Mouse (Mus musculus) embryonic facial prominence, embryonic 14.5 days (tissue): ENCODE results near the gene Sdk1. TPM values are rescaled to one million over a fixed set of nuclear protein-coding genes. Genes with fewer than 3 reads are reported as not detected.

Experiments used
- ATAC-seq: fragments of 200-750 bp; cut with Nextera tagmentation; 2 replicates; pipeline ENCODE4 v1.8.0; 2017; ENCODE audit warnings: low read depth, moderate number of reproducible peaks, moderate TSS enrichment
- DNase-seq: peaks from one replicate; pipeline ENCODE4 v3.0.0-alpha.2; 2015; ENCODE audit warnings: low spot score
- H3K27ac ChIP-seq: fragments of 300-500 bp; sonication (generic); replicated peaks from 2 replicates; pipeline ENCODE4 v1.5.1; 2014; ENCODE audit warnings: low read depth, mild to moderate bottlenecking, low read length, moderate library complexity
- H3K27me3 ChIP-seq: fragments of 300-500 bp; sonication (generic); replicated peaks from 2 replicates; pipeline ENCODE4 v1.6.1; 2014; ENCODE audit warnings: low read length; ENCODE audit not compliant: control insufficient read depth, insufficient read depth
- H3K36me3 ChIP-seq: fragments of 300-500 bp; sonication (generic); 2 replicates; pipeline ENCODE4 v1.6.1; 2014; ENCODE audit warnings: low read length, mixed read lengths; ENCODE audit not compliant: control insufficient read depth, insufficient read depth
- H3K4me1 ChIP-seq: fragments of 300-500 bp; sonication (generic); 2 replicates; pipeline ENCODE4 v1.6.1; 2014; ENCODE audit warnings: antibody characterized with exemption, low read length; ENCODE audit not compliant: control insufficient read depth, insufficient read depth
- H3K4me2 ChIP-seq: fragments of 300-500 bp; sonication (generic); 2 replicates; pipeline ENCODE4 v1.6.1; 2014; ENCODE audit warnings: low read depth, mild to moderate bottlenecking, low read length, moderate library complexity, mixed read lengths
- H3K4me3 ChIP-seq: fragments of 300-500 bp; sonication (generic); 2 replicates; pipeline ENCODE4 v1.5.1; 2014; ENCODE audit warnings: low read depth, mild to moderate bottlenecking, low read length
- H3K9ac ChIP-seq: fragments of 300-500 bp; sonication (generic); 2 replicates; pipeline ENCODE4 v1.6.1; 2014; ENCODE audit warnings: low read depth, mild to moderate bottlenecking, low read length, moderate library complexity, mixed read lengths
- H3K9me3 ChIP-seq: fragments of 300-500 bp; sonication (generic); 2 replicates; pipeline ENCODE4 v1.6.1; 2016; ENCODE audit warnings: low read length; ENCODE audit not compliant: control insufficient read depth
- WGBS: fragments of 180-500 bp; shearing (Covaris S2); extraction: QIAGEN DNeasy Blood & Tissue Kit; methylation state at CpG from one replicate; pipeline ENCODE4 v1.1.7; 2014; 5-methylcytosine and 5-hydroxymethylcytosine counted together
- polyA plus RNA-seq: library from polyadenylated mRNA; unstranded; fragments of >200 nt; fragmentation: Nextera tagmentation; extraction: Ambion mirVana; gene quantifications from 2 replicates; pipeline ENCODE4 v1.2.1, GENCODE M21; 2014

Sdk1 gene
- polyA plus RNA-seq, 1 experiment from 2014 or later = 2.7 TPM

GRCm38 (mm10) chr5:141886006-141886405 lies 644.7 kb downstream of the Sdk1 start:
- peak overlapping the region; percentile 33; the same call in 1 of the 2 replicates for H3K27ac ChIP-seq
- 62% methylated on average over 10 of the region's 10 CpGs for WGBS
- no peaks in the 10 kb centered on the region for H3K4me1 ChIP-seq
- no peak for ATAC-seq
- H3K27me3 ChIP-seq = no peaks in the 10 kb centered on the region
- no peak overlapping the region for H3K4me3 ChIP-seq
- H3K9me3 ChIP-seq = no peaks in the 10 kb centered on the region
- H3K36me3 ChIP-seq = no peaks in the 10 kb centered on the region
- no peak overlapping the region for H3K9ac ChIP-seq
- no peak overlapping the region for H3K4me2 ChIP-seq
- peak; percentile 19 for DNase-seq

GRCm38 (mm10) chr5:141889766-141890165 lies 648.5 kb downstream of the Sdk1 start:
- Histone ChIP-seq H3K27ac (no peak overlapping the region), H3K4me2 (no peak overlapping the region), H3K9me3 (no peaks in the 10 kb centered on the region), H3K4me1 (no peaks in the 10 kb centered on the region), H3K4me3 (no peak overlapping the region), H3K27me3 (no peaks in the 10 kb centered on the region), H3K36me3 (no peaks in the 10 kb centered on the region), H3K9ac (no peak overlapping the region)
- ATAC-seq (no peak), DNase-seq (peak; percentile 48)
- 63% methylated on average over 9 of the region's 9 CpGs for WGBS

- no peaks in the 10 kb centered on the region for H3K27me3 ChIP-seq
- H3K27ac ChIP-seq = no peak overlapping the region
- H3K4me3 ChIP-seq = no peak overlapping the region
- DNase-seq (no peak), ATAC-seq (no peak)
- WGBS = 81% methylated on average over 8 of the region's 8 CpGs
- no peaks in the 10 kb centered on the region for H3K4me1 ChIP-seq
- no peak overlapping the region for H3K4me2 ChIP-seq
- no peaks in the 10 kb centered on the region for H3K9me3 ChIP-seq
- H3K9ac ChIP-seq = no peak overlapping the region
- H3K36me3 ChIP-seq = no peaks in the 10 kb centered on the region
Observed at GRCm38 (mm10) chr5:141896402-141896801, 655.1 kb downstream of the Sdk1 start.

DNA sequence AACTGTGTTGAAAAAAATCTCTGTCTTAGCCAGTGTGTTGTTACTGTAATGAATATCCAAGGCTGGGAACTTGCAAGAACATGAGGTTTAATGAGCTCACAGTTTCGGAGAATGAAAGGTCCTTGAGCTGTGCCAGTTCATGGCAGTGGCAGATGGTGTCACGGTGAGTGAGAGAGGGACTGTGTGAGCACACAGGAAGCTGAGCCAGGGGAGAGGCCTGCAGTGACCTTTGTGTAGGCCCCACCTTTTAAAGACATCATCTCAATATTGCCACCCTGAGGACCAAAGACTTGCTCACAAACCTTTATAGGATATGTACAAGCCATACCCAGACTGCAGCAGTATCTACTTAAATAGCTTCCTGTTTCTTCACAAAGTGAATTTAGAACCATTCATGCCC lies 656.2 kb downstream of the Sdk1 start:
- no peaks in the 10 kb centered on the region for H3K36me3 ChIP-seq
- H3K27me3 ChIP-seq = no peaks in the 10 kb centered on the region
- DNase-seq = no peak
- H3K4me1 ChIP-seq = no peaks in the 10 kb centered on the region
- no peak for ATAC-seq
- H3K27ac ChIP-seq = no peak overlapping the region
- 55% methylated on average over 2 of the region's 2 CpGs for WGBS
- no peak overlapping the region for H3K4me2 ChIP-seq
- H3K9ac ChIP-seq = no peak overlapping the region
- H3K4me3 ChIP-seq = no peak overlapping the region
- H3K9me3 ChIP-seq = no peaks in the 10 kb centered on the region

DNA sequence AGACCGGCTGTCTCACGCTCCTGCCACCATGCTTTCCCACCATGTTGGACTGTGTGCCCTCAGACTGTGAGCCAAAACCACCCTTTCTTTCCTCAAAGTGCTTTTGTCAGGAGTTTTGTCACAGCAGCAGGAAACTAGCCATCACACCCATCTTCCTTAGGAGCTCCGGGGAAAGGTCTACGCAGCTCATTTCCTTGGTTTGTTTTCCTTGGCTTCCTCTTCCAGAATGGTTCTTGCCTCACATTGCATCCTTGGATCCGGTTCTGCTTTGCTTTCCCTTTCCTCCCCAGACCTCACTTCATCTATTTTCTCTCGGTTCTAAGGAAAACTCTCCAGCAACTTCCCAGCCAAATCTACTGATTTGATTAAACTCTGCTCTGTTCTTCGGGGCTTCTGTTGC lies 658.5 kb downstream of the Sdk1 start:
- Histone ChIP-seq H3K9ac (no peak overlapping the region), H3K27ac (no peak overlapping the region), H3K4me1 (no peaks in the 10 kb centered on the region), H3K9me3 (no peaks in the 10 kb centered on the region), H3K4me3 (no peak overlapping the region), H3K4me2 (no peak overlapping the region), H3K36me3 (no peaks in the 10 kb centered on the region), H3K27me3 (no peaks in the 10 kb centered on the region)
- DNase-seq (peak; percentile 22), ATAC-seq (no peak)
- WGBS = 69% methylated on average over 7 of the region's 7 CpGs

GRCm38 (mm10) chr5:141902544-141903250 lies 661.4 kb downstream of the Sdk1 start:
- ATAC-seq = peak; percentile 18; the same call in 1 of the 2 replicates

DNA sequence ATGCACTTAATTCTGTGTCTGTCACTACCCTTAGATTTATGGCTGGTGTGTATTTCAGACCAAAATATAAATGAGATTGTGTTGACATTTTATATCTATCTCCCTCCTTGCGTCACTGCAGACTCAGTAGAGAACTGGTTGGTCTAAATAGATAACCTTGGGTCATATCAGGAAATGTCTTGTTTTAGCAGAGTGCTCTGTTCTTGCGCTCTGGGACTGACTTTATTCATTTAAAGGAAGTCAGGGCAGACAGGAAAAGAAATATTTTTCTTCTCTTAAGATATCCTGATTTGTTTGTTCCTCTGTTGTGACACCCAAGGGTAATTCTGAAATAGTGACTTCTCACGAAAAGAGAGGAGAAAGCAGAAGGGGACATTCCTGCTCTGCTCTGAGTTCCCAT lies 669.2 kb downstream of the Sdk1 start:
- Histone ChIP-seq H3K9me3 (no peaks in the 10 kb centered on the region), H3K4me1 (no peaks in the 10 kb centered on the region; the same call in 1 of the 2 replicates), H3K36me3 (no peaks in the 10 kb centered on the region), H3K4me2 (no peak overlapping the region), H3K27ac (no peak overlapping the region), H3K27me3 (no peaks in the 10 kb centered on the region), H3K9ac (no peak overlapping the region), H3K4me3 (no peak overlapping the region)
- no peak for ATAC-seq
- no peak for DNase-seq
- 82% methylated on average over 3 of the region's 3 CpGs for WGBS

More at GRCm38 (mm10) chr5:141902544-141903250, 661.4 kb downstream of the Sdk1 start:
- no peak overlapping the region for H3K27ac ChIP-seq
- DNase-seq = peak; percentile 12
- no peak overlapping the region for H3K4me3 ChIP-seq
- H3K4me1 ChIP-seq = no peaks in the 10 kb centered on the region
- no peak overlapping the region for H3K9ac ChIP-seq
- no peak overlapping the region for H3K4me2 ChIP-seq
- H3K36me3 ChIP-seq = no peaks in the 10 kb centered on the region
- 67% methylated on average over 16 of the region's 16 CpGs for WGBS
- H3K9me3 ChIP-seq = no peaks in the 10 kb centered on the region
- H3K27me3 ChIP-seq = no peaks in the 10 kb centered on the region

GRCm38 (mm10) chr5:141910886-141911285 lies 669.6 kb downstream of the Sdk1 start:
- Histone ChIP-seq H3K4me2 (no peak overlapping the region), H3K27ac (no peak overlapping the region), H3K9me3 (no peaks in the 10 kb centered on the region), H3K4me3 (no peak overlapping the region), H3K36me3 (no peaks in the 10 kb centered on the region), H3K27me3 (no peaks in the 10 kb centered on the region), H3K4me1 (no peaks in the 10 kb centered on the region; the same call in 1 of the 2 replicates), H3K9ac (no peak overlapping the region)
- ATAC-seq (no peak), DNase-seq (no peak)
- 58% methylated on average over 8 of the region's 8 CpGs for WGBS

DNA sequence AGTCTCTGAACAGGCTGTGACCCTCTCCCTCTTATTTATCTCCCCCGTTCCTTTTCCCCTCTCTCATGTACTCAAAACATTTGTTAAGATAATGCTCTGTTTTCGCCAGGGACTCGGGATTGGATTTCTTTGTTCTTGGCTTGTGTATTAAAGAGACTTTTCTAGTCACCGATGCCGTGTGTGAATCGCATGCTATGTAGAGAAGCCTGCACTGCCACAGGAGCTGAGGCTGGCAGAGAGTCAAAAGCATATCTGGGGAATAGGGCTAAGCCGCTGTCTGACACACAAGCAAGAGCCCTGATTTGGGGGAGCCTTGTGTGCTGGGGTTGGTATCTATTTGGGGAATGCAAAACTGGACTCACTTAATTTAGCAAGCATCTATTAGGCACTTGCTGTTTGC lies 671.6 kb downstream of the Sdk1 start:
- no peaks in the 10 kb centered on the region for H3K27me3 ChIP-seq
- H3K36me3 ChIP-seq = no peaks in the 10 kb centered on the region
- H3K9me3 ChIP-seq = no peaks in the 10 kb centered on the region
- 0 out of 2 replicates have a peak overlapping the region, but pooled peaks have one; percentile 13 for H3K27ac ChIP-seq
- no peak overlapping the region for H3K4me3 ChIP-seq
- no peak overlapping the region for H3K9ac ChIP-seq
- no peak overlapping the region for H3K4me2 ChIP-seq
- 52% methylated on average over 7 of the region's 7 CpGs for WGBS
- DNase-seq (peak; percentile 72), ATAC-seq (no peak)
- H3K4me1 ChIP-seq = no peaks in the 10 kb centered on the region; the same call in 1 of the 2 replicates
